Mouse (Mus musculus) inflammation-experienced regulatory T-cells, adult 16 weeks (primary cell): ENCODE measurements around the gene Hist1h2bf. TPM values are rescaled to one million over a fixed set of nuclear protein-coding genes. Genes with fewer than 3 reads are reported as not detected.

Experiments used
- polyA plus RNA-seq: library from polyadenylated mRNA; unstranded; fragments of 100-300 nt; shearing (Covaris generic); gene quantifications from one replicate; pipeline ENCODE4 v1.2.1, GENCODE M21; 2017

The Hist1h2bf gene
- 1.3 TPM for polyA plus RNA-seq

GRCm38 (mm10) chr13:23573898-23574524 lies at the start of gene Hist1h2bf, which contains the start of gene Hist1h2ad:
Gene Hist1h2bf (minus strand): TSS chr13:23574196.
Gene Hist1h2ad (plus strand): TSS chr13:23574381.

GRCm38 (mm10) chr13:23622175-23622671 lies 48.2 kb upstream of the Hist1h2bf start, which contains the start of gene Hist1h1e:
Gene Hist1h1e (minus strand): TSS chr13:23622558.

GRCm38 (mm10) chr13:23620733-23621531 lies 46.9 kb upstream of the Hist1h2bf start, which contains the start of gene Hist1h2be:
Gene Hist1h2be (minus strand): TSS chr13:23621124.

GRCm38 (mm10) chr13:23581408-23582218 lies 7.6 kb upstream of the Hist1h2bf start, which contains the start of gene Hist1h4d:
Gene Hist1h4d (plus strand): TSS chr13:23581598.

GRCm38 (mm10) chr13:23575271-23575851 lies 1.4 kb upstream of the Hist1h2bf start, which contains the start of gene Hist1h3d:
Gene Hist1h3d (plus strand): TSS chr13:23575763.

GRCm38 (mm10) chr13:23571022-23571503 lies 2.9 kb downstream of the Hist1h2bf start, which contains the start of the genes Hist1h2ae and Hist1h2bg:
Gene Hist1h2ae (minus strand): TSS chr13:23571220.
Gene Hist1h2bg (plus strand): TSS chr13:23571396.

GRCm38 (mm10) chr13:23561883-23562659 lies 11.9 kb downstream of the Hist1h2bf start, which contains the start of gene Hist1h3e:
Gene Hist1h3e (minus strand): TSS chr13:23562369.

GRCm38 (mm10) chr13:23552962-23553361 lies 21.0 kb downstream of the Hist1h2bf start, which contains the start of gene Hist1h1d:
Gene Hist1h1d (plus strand): TSS chr13:23553262.

GRCm38 (mm10) chr13:23551146-23551834 lies 22.7 kb downstream of the Hist1h2bf start, which contains the start of gene Hist1h4f:
Gene Hist1h4f (minus strand): TSS chr13:23551648.

GRCm38 (mm10) chr13:23543965-23544786 lies 29.8 kb downstream of the Hist1h2bf start, which contains the start of gene Hist1h3f:
Gene Hist1h3f (plus strand): TSS chr13:23544052.

GRCm38 (mm10) chr13:23542999-23543607 lies 30.9 kb downstream of the Hist1h2bf start, which contains the start of gene Hist1h2bh:
Gene Hist1h2bh (minus strand): TSS chr13:23543392.

GRCm38 (mm10) chr13:23535137-23536075 lies 38.6 kb downstream of the Hist1h2bf start, which contains the start of gene Hist1h3g:
Gene Hist1h3g (plus strand): TSS chr13:23535422.

GRCm38 (mm10) chr13:23533560-23534367 lies 40.2 kb downstream of the Hist1h2bf start, which contains the start of gene Hist1h2af:
Gene Hist1h2af (plus strand): TSS chr13:23533906.

GRCm38 (mm10) chr13:23530901-23531875 lies 42.8 kb downstream of the Hist1h2bf start, which contains the start of gene Hist1h4h:
Gene Hist1h4h (plus strand): TSS chr13:23531050.

